Mouse (Mus musculus): ENCODE results near the gene Diexf. TPM values are rescaled to one million over a fixed set of nuclear protein-coding genes. Genes with fewer than 3 reads are reported as not detected.

Diexf gene
- polyA plus RNA-seq, 1 experiment from 2014 or later, result 16.2 TPM

DNA sequence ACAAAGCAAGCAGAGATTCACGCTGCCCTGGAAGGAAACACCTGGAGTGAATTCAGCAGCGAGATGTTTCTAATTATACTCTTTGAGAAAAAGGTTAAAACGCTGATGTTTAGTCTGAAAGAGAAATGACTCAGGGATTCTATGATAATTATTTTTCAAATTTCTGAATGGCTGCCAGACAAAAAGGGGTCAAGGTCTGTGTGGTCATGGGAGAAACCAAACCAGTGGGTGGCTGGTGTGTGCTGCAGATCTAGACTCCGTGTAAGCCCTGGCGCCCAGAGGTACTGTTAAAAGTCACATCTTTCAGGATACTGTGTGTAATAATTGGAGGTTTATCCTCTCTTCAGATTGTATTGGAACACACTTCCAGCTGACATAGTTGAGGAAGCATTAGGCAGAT is 75.7 kb downstream of the Diexf start:
- peaks cover 30% of the 10 kb centered on the region for H3K27me3 ChIP-seq
- ATAC-seq (no peak), DNase-seq (ENCODE audit: low read depth, low spot score) (no peak)
- ChIA-PET POLR2A (no interaction called here), CTCF (no interaction called here)
- in situ Hi-C loops (cut with MboI; ENCODE audit: low pct_unique_long_range_greater_than_20kb), result no loop called here
- no peak for TF ChIP-seq CTCF (IDR thresholded peaks at IDR 0.05)

DNA sequence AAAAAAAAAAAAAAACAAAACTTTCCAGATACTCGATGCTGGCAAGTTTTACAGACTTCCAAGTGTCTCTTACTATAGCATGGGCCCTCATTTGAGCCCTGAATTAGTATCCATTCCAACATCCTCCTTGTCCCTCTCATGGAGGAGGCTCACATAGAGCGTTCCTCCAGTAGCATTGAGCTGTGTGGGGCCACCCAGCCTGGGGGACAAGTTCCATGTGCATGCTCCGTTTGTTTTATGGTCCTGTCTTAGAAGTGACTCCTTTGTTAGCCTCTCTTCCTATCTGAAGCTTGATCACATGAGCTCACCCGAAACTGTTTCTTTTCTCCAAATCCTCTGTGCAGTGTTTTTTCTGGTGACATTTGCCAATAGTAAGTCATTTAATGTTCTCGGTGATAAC is 77.0 kb downstream of the Diexf start:
- H3K27me3 ChIP-seq, result peaks cover 30% of the 10 kb centered on the region
- no peak for TF ChIP-seq CTCF (IDR thresholded peaks at IDR 0.05)
- in situ Hi-C loops (cut with MboI; ENCODE audit: low pct_unique_long_range_greater_than_20kb), result no loop called here
- ATAC-seq (no peak), DNase-seq (ENCODE audit: low read depth, low spot score) (no peak)
- POLR2A ChIA-PET, result no interaction called here
- CTCF ChIA-PET, result no interaction called here

DNA sequence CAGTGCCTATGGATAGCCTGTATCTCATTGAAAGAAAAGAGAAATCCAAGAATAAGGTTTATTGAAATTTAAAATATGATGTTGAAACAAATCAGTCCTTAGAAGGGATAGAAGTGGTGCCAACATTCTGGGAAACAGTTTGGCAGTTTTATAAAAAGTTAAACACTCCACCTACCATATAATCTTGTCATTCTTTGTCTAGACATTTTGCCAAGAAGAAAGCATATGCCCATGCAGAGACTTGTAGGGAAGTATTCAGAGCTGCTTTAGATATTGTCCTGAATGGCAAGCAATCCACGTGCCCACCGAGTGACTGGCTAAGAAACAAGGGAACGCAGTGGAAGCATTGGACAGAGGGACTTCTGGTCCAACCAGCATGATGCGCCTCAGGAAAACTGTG is 82.5 kb downstream of the Diexf start:
- in situ Hi-C loops (cut with MboI; ENCODE audit: low pct_unique_long_range_greater_than_20kb), result no loop called here
- ATAC-seq, result no peak
- H3K27me3 ChIP-seq, result peaks cover 28% of the 10 kb centered on the region
- ChIA-PET CTCF (interaction anchor here (1.0 kb wide), 1 partner anchor 15 kb away, joined by 3 read pairs; no protein-coding TSS in a partner anchor), POLR2A (no interaction called here)
- no peak for DNase-seq (ENCODE audit: low read depth, low spot score)
- no peak for TF ChIP-seq CTCF (IDR thresholded peaks at IDR 0.05)

DNA sequence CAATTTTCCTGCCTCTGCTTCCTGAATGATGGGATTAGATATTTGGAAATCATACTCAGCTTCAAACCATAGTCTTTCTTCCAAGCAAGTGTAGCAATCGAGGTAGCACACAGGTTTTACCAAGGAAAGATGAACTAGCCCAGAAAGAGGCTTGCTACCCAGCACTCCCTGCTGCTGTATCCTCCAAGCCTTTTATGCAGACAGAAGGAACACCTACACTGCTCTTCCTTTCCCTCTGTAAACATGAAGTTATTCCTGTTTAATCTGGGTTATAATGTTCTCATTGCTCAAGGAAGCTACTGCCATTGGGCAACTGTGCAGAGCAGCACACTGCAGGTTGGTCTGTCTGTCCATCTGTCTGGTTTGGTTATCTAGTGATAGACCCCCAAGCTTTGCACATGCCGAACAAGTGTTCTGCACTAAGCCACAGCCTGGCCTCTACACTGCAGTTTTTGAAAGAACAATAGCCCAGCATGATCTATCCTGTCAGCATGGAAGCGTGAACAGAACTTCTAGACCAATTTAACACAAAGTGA is 87.2 kb downstream of the Diexf start:
- POLR2A ChIA-PET, result no interaction called here
- ATAC-seq, result no peak

More for the DNA sequence above, 87.2 kb downstream of the Diexf start:
- CTCF ChIA-PET, result no interaction called here
- no peak for DNase-seq (ENCODE audit: low read depth, low spot score)
- in situ Hi-C loops (cut with MboI; ENCODE audit: low pct_unique_long_range_greater_than_20kb), result no loop called here
- peaks cover 48% of the 10 kb centered on the region for H3K27me3 ChIP-seq
- no peak for TF ChIP-seq CTCF (IDR thresholded peaks at IDR 0.05)

Other genes with a start within 250 kb of the Diexf start
- gene Syt14, start 94.5 kb downstream of the Diexf start, polyA plus RNA-seq (2021), result 2.7 TPM
- gene Irf6, start 22.8 kb upstream of the Diexf start, polyA plus RNA-seq (2021), result 2.2 TPM
- gene A130010J15Rik, start 37.8 kb upstream of the Diexf start, polyA plus RNA-seq (2021), result 7.3 TPM
- gene Traf3ip3, start 71.4 kb upstream of the Diexf start, polyA plus RNA-seq (2021), result not detected
- gene Lamb3, start 77.4 kb upstream of the Diexf start, polyA plus RNA-seq (2021), result 0.17 TPM
- 0.19 TPM for gene Hsd11b1, start 133.8 kb upstream of the Diexf start, polyA plus RNA-seq (2021)
- not detected for gene G0s2, start 142.9 kb upstream of the Diexf start, polyA plus RNA-seq (2021)
- 0.69 TPM for gene Camk1g, start 240.0 kb upstream of the Diexf start, polyA plus RNA-seq (2021)